Mouse (Mus musculus): Measurements from ENCODE around the gene Atxn2l. TPM values are rescaled to one million over a fixed set of nuclear protein-coding genes. Genes with fewer than 3 reads are reported as not detected.

Atxn2l gene
- polyA plus RNA-seq, 1 experiment from 2014 or later, result 22.1 TPM

DNA sequence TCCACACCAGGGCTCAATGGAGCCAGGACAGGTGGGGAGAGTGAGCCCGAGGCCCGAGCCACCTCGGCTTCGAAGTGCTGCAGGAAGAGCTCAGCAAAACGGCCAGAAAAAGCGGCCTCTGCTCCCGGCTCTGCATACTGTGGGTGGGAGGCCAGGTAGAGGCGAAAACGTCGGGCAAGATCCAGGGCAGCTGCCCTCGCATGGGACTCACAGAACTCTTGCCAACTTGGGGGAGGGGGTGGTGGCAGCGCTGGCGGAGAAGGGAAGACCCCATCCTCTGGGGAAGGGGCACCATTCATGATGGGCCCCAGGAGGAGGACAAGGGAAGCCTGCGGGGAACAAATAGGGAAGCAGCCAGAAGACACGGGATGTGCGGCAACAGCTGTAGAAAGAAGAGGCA is 30.5 kb downstream of the Atxn2l start:
- no peak overlapping the region for H3K4me2 ChIP-seq (replicated peaks; ENCODE audit: low read depth, low read length)
- H3K9ac ChIP-seq (replicated peaks; ENCODE audit: low read depth), result no peak overlapping the region
- no peak for ATAC-seq
- H3K27me3 ChIP-seq (replicated peaks; ENCODE audit: insufficient read depth, low read length), result no peaks in the 10 kb centered on the region
- WGBS, result 87% methylated on average over 15 of the region's 16 CpGs
- H3K4me1 ChIP-seq (ENCODE audit: insufficient read depth, low read depth, low read length), result no peaks in the 10 kb centered on the region; the same call in 1 of the 2 replicates
- H3K4me3 ChIP-seq (ENCODE audit: low read depth, low read length), result no peak overlapping the region
- no peaks in the 10 kb centered on the region for H3K9me3 ChIP-seq (ENCODE audit: low read length)
- TF ChIP-seq CTCF (IDR thresholded peaks at IDR 0.05) (no peak), EP300 (IDR thresholded peaks at IDR 0.05) (no peak)
- no peak for DNase-seq (ENCODE audit: low spot score)
- no peak overlapping the region for H3K27ac ChIP-seq (ENCODE audit: low read length)
- H3K36me3 ChIP-seq (ENCODE audit: insufficient read depth, low read length), result peaks cover 18% of the 10 kb centered on the region

DNA sequence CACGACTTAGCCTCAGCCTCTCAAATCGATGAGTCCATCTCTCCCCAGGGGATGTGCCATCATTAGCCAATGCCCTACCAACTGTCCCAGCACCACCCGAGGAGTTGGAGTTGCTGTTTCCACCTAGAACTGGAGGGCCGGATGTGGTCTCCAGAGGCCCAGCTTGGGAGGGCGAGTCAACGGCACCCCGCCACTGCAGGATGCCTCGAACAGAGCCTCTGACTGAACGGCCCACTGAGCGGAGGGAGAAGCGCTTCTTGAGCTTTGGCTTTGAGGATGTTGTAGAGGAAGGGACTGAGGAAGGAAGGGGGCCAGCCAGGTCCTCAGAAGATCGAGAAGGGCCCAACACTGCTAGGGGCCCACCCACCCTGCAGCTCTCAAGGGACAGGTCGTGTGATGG is 30.9 kb downstream of the Atxn2l start:
- H3K36me3 ChIP-seq (ENCODE audit: insufficient read depth, low read length), result peaks cover 18% of the 10 kb centered on the region

GRCm38 (mm10) chr7:126471853-126472252 is 31.4 kb downstream of the Atxn2l start:
- H3K4me3 ChIP-seq (ENCODE audit: low read depth, low read length), result no peak overlapping the region
- H3K9ac ChIP-seq (replicated peaks; ENCODE audit: low read depth), result no peak overlapping the region
- H3K4me1 ChIP-seq (ENCODE audit: insufficient read depth, low read depth, low read length), result no peaks in the 10 kb centered on the region; the same call in 1 of the 2 replicates
- H3K4me2 ChIP-seq (replicated peaks; ENCODE audit: low read depth, low read length), result no peak overlapping the region
- TF ChIP-seq CTCF (IDR thresholded peaks at IDR 0.05) (no peak), EP300 (IDR thresholded peaks at IDR 0.05) (no peak)
- ATAC-seq (no peak), DNase-seq (ENCODE audit: low spot score) (no peak)
- WGBS, result 69% methylated on average over 4 of the region's 4 CpGs
- H3K36me3 ChIP-seq (ENCODE audit: insufficient read depth, low read length), result peaks cover 18% of the 10 kb centered on the region
- no peaks in the 10 kb centered on the region for H3K27me3 ChIP-seq (replicated peaks; ENCODE audit: insufficient read depth, low read length)
- no peak overlapping the region for H3K27ac ChIP-seq (ENCODE audit: low read length)
- H3K9me3 ChIP-seq (ENCODE audit: low read length), result no peaks in the 10 kb centered on the region

More for the DNA sequence above, 30.9 kb downstream of the Atxn2l start:
- Histone ChIP-seq H3K27me3 (replicated peaks; ENCODE audit: insufficient read depth, low read length) (no peaks in the 10 kb centered on the region), H3K27ac (ENCODE audit: low read length) (no peak overlapping the region), H3K4me2 (replicated peaks; ENCODE audit: low read depth, low read length) (no peak overlapping the region), H3K9ac (replicated peaks; ENCODE audit: low read depth) (no peak overlapping the region), H3K4me1 (ENCODE audit: insufficient read depth, low read depth, low read length) (no peaks in the 10 kb centered on the region; the same call in 1 of the 2 replicates), H3K9me3 (ENCODE audit: low read length) (no peaks in the 10 kb centered on the region), H3K4me3 (ENCODE audit: low read depth, low read length) (no peak overlapping the region)
- ATAC-seq (no peak), DNase-seq (ENCODE audit: low spot score) (no peak)
- 81% methylated on average over 13 of the region's 13 CpGs for WGBS
- TF ChIP-seq CTCF (IDR thresholded peaks at IDR 0.05) (no peak), EP300 (IDR thresholded peaks at IDR 0.05) (no peak)

DNA sequence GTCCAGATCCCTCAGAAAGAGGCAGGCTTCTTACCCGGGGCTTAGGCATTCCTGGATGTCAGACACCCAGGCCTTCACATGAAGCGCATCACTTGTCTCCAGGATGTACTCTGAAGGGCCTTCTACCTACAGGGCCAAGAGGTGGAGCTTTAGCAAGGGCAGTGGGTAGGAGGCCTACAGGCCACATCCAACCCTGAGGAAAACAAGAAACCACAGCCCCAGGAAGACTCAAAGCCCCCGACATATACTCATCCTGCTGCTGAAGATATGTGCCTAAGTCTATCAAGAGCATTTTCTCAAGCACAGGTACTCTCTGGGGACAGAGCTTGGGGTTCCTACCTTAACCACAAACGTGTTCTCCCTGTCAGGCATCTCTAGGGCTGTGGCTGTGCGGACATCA is 31.9 kb downstream of the Atxn2l start:
- H3K4me3 ChIP-seq (ENCODE audit: low read depth, low read length), result no peak overlapping the region
- no peak overlapping the region for H3K9ac ChIP-seq (replicated peaks; ENCODE audit: low read depth)
- peaks cover 18% of the 10 kb centered on the region for H3K36me3 ChIP-seq (ENCODE audit: insufficient read depth, low read length)
- TF ChIP-seq CTCF (IDR thresholded peaks at IDR 0.05), result no peak
- TF ChIP-seq EP300 (IDR thresholded peaks at IDR 0.05), result no peak
- H3K4me1 ChIP-seq (ENCODE audit: insufficient read depth, low read depth, low read length), result no peaks in the 10 kb centered on the region; the same call in 1 of the 2 replicates
- no peaks in the 10 kb centered on the region for H3K27me3 ChIP-seq (replicated peaks; ENCODE audit: insufficient read depth, low read length)
- no peaks in the 10 kb centered on the region for H3K9me3 ChIP-seq (ENCODE audit: low read length)
- no peak overlapping the region for H3K4me2 ChIP-seq (replicated peaks; ENCODE audit: low read depth, low read length)
- no peak overlapping the region for H3K27ac ChIP-seq (ENCODE audit: low read length)
- WGBS, result 88% methylated on average over 5 of the region's 5 CpGs
- DNase-seq (ENCODE audit: low spot score), result no peak
- no peak for ATAC-seq

DNA sequence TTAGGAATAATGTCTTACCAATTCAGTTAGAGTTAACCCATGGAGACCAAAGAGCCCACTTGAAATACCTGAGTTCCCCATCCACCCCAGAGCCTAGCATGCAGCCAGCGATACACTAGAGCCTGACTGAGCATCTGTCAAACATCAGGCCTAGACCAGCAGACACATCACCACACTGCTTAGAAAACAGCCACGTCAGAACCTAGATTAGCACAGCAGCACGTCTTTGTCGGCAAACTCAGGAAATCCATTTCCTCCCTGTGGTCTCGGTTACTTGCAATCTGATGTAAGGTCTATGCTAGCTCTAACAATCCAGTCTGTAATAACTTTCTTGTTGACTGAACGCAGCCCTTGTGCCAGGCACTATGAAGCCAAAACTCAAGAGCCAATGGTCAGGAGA is 33.2 kb downstream of the Atxn2l start:
- no peak overlapping the region for H3K27ac ChIP-seq (ENCODE audit: low read length)
- DNase-seq (ENCODE audit: low spot score), result no peak

GRCm38 (mm10) chr7:126467834-126468627 is 35.2 kb downstream of the Atxn2l start:
- Histone ChIP-seq H3K9me3 (ENCODE audit: low read length) (no peaks in the 10 kb centered on the region), H3K27me3 (replicated peaks; ENCODE audit: insufficient read depth, low read length) (no peaks in the 10 kb centered on the region), H3K9ac (replicated peaks; ENCODE audit: low read depth) (no peak overlapping the region), H3K4me2 (replicated peaks; ENCODE audit: low read depth, low read length) (no peak overlapping the region), H3K4me3 (ENCODE audit: low read depth, low read length) (no peak overlapping the region), H3K4me1 (ENCODE audit: insufficient read depth, low read depth, low read length) (no peaks in the 10 kb centered on the region), H3K36me3 (ENCODE audit: insufficient read depth, low read length) (peaks cover 18% of the 10 kb centered on the region), H3K27ac (ENCODE audit: low read length) (no peak overlapping the region)
- 90% methylated on average over 18 of the region's 18 CpGs for WGBS
- DNase-seq (ENCODE audit: low spot score) (no peak), ATAC-seq (no peak)
- TF ChIP-seq CTCF (IDR thresholded peaks at IDR 0.05), result no peak
- TF ChIP-seq EP300 (IDR thresholded peaks at IDR 0.05), result no peak

More for the DNA sequence above, 33.2 kb downstream of the Atxn2l start:
- Histone ChIP-seq H3K4me2 (replicated peaks; ENCODE audit: low read depth, low read length) (no peak overlapping the region), H3K4me3 (ENCODE audit: low read depth, low read length) (no peak overlapping the region), H3K9me3 (ENCODE audit: low read length) (no peaks in the 10 kb centered on the region), H3K4me1 (ENCODE audit: insufficient read depth, low read depth, low read length) (no peaks in the 10 kb centered on the region; the same call in 1 of the 2 replicates), H3K36me3 (ENCODE audit: insufficient read depth, low read length) (peaks cover 18% of the 10 kb centered on the region), H3K9ac (replicated peaks; ENCODE audit: low read depth) (no peak overlapping the region), H3K27me3 (replicated peaks; ENCODE audit: insufficient read depth, low read length) (no peaks in the 10 kb centered on the region)
- 70% methylated on average over 6 of the region's 6 CpGs for WGBS
- ATAC-seq, result no peak
- TF ChIP-seq CTCF (IDR thresholded peaks at IDR 0.05), result no peak
- no peak for TF ChIP-seq EP300 (IDR thresholded peaks at IDR 0.05)
